Mouse (Mus musculus): ENCODE measurements around the gene Dcdc2b.
A peak's percentile ranks its signal among the peaks of the same experiment; 100 is the strongest.

Dcdc2b gene

GRCm38 (mm10) chr4:129621283-129621841 lies 7.3 kb upstream of the Dcdc2b start:
- peak; percentile 44 for DNase-seq (ENCODE audit: low read depth, low spot score)

GRCm38 (mm10) chr4:129620419-129621282 lies 6.6 kb upstream of the Dcdc2b start:
- DNase-seq (ENCODE audit: low read depth, low spot score): no peak

GRCm38 (mm10) chr4:129618786-129619691 lies 5.0 kb upstream of the Dcdc2b start, which contains the start of gene Iqcc:
Gene Iqcc, minus strand, starts transcription at chr4:129619099.
- DNase-seq (ENCODE audit: low read depth, low spot score): peak; percentile 98

GRCm38 (mm10) chr4:129618031-129618430 lies 4.0 kb upstream of the Dcdc2b start:
- no peak for DNase-seq (ENCODE audit: low read depth, low spot score)

GRCm38 (mm10) chr4:129617121-129617641 lies 3.1 kb upstream of the Dcdc2b start:
- no peak for DNase-seq (ENCODE audit: low read depth, low spot score)

- DNase-seq (ENCODE audit: low read depth, low spot score): no peak
Measured at GRCm38 (mm10) chr4:129616631-129617030, 2.6 kb upstream of the Dcdc2b start.

GRCm38 (mm10) chr4:129615801-129616290 lies 1.8 kb upstream of the Dcdc2b start:
- no peak for DNase-seq (ENCODE audit: low read depth, low spot score)

- no peak for DNase-seq (ENCODE audit: low read depth, low spot score)
Measured at GRCm38 (mm10) chr4:129610472-129610871, 3.6 kb downstream of the Dcdc2b start.

- peak; percentile 51 for DNase-seq (ENCODE audit: low read depth, low spot score)
Measured at GRCm38 (mm10) chr4:129610026-129610425, 4.0 kb downstream of the Dcdc2b start.

GRCm38 (mm10) chr4:129609139-129609631 lies 4.9 kb downstream of the Dcdc2b start:
- DNase-seq (ENCODE audit: low read depth, low spot score): peak; percentile 30

- DNase-seq (ENCODE audit: low read depth, low spot score): peak; percentile 93
Measured at GRCm38 (mm10) chr4:129608426-129609025, 5.5 kb downstream of the Dcdc2b start.

- DNase-seq (ENCODE audit: low read depth, low spot score): peak; percentile 91
Measured at GRCm38 (mm10) chr4:129600233-129601158, 13.6 kb downstream of the Dcdc2b start, which contains the start of the genes Eif3i and Tmem234. Gene Eif3i, minus strand, starts transcription at chr4:129600648. Gene Tmem234, plus strand, starts transcription at chr4:129600668.

- no peak for DNase-seq (ENCODE audit: low read depth, low spot score)
Measured at GRCm38 (mm10) chr4:129588865-129589264, 25.2 kb downstream of the Dcdc2b start.

GRCm38 (mm10) chr4:129586943-129587342 lies 27.1 kb downstream of the Dcdc2b start:
- DNase-seq (ENCODE audit: low read depth, low spot score): no peak

- DNase-seq (ENCODE audit: low read depth, low spot score): no peak
Measured at GRCm38 (mm10) chr4:129585773-129586172, 28.3 kb downstream of the Dcdc2b start.

GRCm38 (mm10) chr4:129584884-129585608 lies 29.0 kb downstream of the Dcdc2b start:
- peak; percentile 92 for DNase-seq (ENCODE audit: low read depth, low spot score)

- DNase-seq (ENCODE audit: low read depth, low spot score): peak; percentile 50
Measured at GRCm38 (mm10) chr4:129584370-129584769, 29.7 kb downstream of the Dcdc2b start.

GRCm38 (mm10) chr4:129582251-129582650 lies 31.8 kb downstream of the Dcdc2b start:
- no peak for DNase-seq (ENCODE audit: low read depth, low spot score)

GRCm38 (mm10) chr4:129580347-129580746 lies 33.7 kb downstream of the Dcdc2b start:
- peak; percentile 80 for DNase-seq (ENCODE audit: low read depth, low spot score)
